Mouse (Mus musculus) Patski (cell line): ENCODE data around the gene Pak4. TPM values are rescaled to one million over a fixed set of nuclear protein-coding genes. Genes with fewer than 3 reads are reported as not detected.
"Not testable (repeated sequence)": the region's sequence is repeated elsewhere in the genome, so short reads cannot be mapped to it uniquely, and the experiment has no call there.

Source experiments
- ATAC-seq: fragments of 100-300 bp; one replicate; pipeline ENCODE4 v1.8.0; 2021
- CTCF ChIA-PET: fragments of 350-600 bp; sonication (Branson Sonifier 250); formaldehyde crosslinking; loops from one replicate; lab custom pipeline; 2022; ENCODE audit warnings: inconsistent platforms; lab: Charles Lee
- POLR2A ChIA-PET: fragments of 350-600 bp; sonication (Branson Sonifier 250); formaldehyde crosslinking; loops from one replicate; lab custom pipeline; 2022; ENCODE audit warnings: antibody characterized with exemption, inconsistent platforms; lab: Charles Lee
- DNase-seq: peaks from one replicate; pipeline ENCODE4 v3.0.0-alpha.2; 2011; ENCODE audit warnings: low read depth, low spot score
- H3K27me3 ChIP-seq: fragments of 371-371 bp; one replicate; pipeline ENCODE4 v1.5.1; 2021
- CTCF ChIP-seq: fragments of 100-300 bp; IDR thresholded peaks from one replicate; pipeline ENCODE4 v1.5.1; 2021
- in situ Hi-C: fragments of 300-500 bp; cut with MboI; formaldehyde crosslinking; loops from 3 replicates; pipeline ENCODE4 v1.11.1; 2018; ENCODE audit warnings: low pct_unique_long_range_greater_than_20kb, mixed read lengths
- polyA plus RNA-seq: library from polyadenylated mRNA; unstranded; gene quantifications from one replicate; pipeline ENCODE4 v1.2.3, GENCODE M21; 2021

The Pak4 gene
- polyA plus RNA-seq, 1 experiment from 2014 or later = 49.3 TPM

DNA sequence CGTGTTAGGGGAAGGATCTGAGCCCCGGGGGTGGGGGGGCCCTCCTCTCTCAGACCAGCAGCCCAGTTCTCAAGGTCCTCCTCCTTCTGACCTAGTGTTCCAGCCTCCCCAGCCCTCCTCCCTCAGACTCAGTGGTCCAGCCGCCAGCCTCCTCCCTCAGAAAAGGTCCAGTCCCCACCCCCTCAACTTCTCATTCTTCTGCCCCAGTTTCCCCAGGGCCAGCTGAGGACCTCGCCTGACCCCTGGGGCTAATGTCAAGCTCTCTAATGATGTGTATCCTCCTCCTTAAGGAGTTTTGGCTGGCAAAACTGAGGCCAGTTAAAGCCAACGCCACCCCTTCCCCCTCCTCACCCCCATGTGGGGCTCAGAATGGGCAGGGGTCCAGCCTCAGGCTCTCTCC, 50.8 kb downstream of the Pak4 start, which contains the start of gene Nccrp1:
TSS of gene Nccrp1 (minus strand) at position 101 of the 400 bp plus-strand sequence.
- in situ Hi-C loops = no loop called here
- ChIA-PET POLR2A (no interaction called here), CTCF (no interaction called here)
- no peak for TF ChIP-seq CTCF
- no peak for DNase-seq
- no peak for ATAC-seq
- H3K27me3 ChIP-seq = peaks cover 25% of the 10 kb centered on the region

DNA sequence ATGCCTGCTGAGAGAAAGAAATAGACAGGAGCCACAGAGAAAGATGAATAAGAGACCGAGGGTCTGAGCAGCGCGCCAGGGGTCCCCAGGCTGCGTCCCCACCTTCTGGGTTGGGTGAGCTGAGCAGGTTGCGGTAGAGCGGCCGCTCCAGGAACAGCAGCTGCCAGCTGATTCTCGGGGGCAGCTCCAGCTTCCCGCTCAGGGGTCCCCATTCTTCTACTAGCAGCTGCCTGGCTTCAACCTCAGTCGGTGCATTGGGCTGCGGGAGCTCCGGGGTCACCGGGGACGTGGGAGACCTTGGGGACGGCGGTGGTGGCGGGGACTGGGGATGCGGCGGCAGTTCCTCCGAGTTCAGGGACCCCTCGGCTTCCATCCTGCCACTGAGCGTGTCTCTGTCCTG, 51.3 kb downstream of the Pak4 start:
- POLR2A ChIA-PET = no interaction called here
- peaks cover 25% of the 10 kb centered on the region for H3K27me3 ChIP-seq
- in situ Hi-C loops = no loop called here

DNA sequence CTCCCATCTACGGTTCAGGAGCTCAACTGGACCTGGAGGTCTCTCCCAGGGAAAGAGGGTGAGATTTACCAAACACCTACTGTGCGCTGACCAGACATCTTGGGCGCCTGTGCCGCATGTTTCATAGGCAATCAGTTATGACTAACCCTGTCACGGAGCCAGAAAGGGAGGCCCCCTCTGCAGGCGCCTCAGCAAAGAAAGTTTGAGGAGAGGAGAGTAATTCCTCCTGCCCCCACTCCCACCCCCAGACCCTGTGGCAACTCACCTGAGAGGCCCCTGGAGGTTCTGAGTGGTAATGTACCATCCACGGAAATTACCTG, 52.1 kb downstream of the Pak4 start:
- peaks cover 26% of the 10 kb centered on the region for H3K27me3 ChIP-seq
- POLR2A ChIA-PET = no interaction called here
- in situ Hi-C loops = no loop called here
- TF ChIP-seq CTCF = no peak
- CTCF ChIA-PET = interaction anchor here (1.2 kb wide), 1 partner anchor 15 kb away, joined by 3 read pairs; no protein-coding TSS in a partner anchor
- DNase-seq (no peak), ATAC-seq (no peak)

More for the DNA sequence above, 51.3 kb downstream of the Pak4 start:
- ATAC-seq (no peak), DNase-seq (no peak)
- no peak for TF ChIP-seq CTCF
- CTCF ChIA-PET = no interaction called here

DNA sequence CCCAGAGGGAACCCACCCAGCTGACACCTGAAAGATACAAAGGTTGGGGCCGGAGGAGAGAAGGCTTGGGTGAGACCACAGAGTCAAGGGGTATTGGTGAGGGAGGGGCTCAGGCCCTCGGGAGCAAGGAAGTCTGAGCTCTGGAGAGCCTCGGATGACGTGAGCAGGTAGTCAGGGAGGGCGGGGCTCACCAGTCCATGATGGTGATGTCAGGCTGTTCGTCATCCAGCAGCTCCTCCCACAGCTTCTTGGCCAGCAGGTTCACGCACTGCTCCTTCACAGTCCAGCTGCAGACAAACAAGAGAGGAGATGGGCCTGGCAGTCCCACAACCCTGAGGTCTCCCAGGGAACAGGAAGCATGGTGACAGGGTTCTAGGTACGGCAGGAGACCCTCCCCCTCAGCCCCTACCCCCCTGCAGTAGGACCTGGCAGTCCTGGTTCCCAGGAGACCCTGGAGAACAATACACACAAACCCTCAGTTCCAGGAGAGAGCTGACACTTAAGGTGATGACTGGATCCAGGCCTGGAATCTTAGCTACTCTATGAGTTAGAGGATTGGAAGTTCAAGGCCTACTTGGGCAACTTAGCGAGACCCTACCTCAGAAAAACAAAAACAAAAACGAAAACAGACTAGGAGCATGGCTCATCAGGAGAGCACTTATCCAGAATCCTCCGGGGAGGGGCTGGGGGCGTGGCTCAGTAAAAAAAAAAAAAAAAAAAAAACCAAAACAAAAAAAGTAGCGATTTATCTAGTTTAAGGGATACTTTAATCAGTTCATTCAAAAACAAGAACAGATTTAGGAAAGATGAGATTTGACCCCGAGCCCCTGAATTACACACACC, 52.7 kb downstream of the Pak4 start:
- ChIA-PET CTCF (interaction anchor here (1.2 kb wide), 1 partner anchor 16 kb away, joined by 3 read pairs; no protein-coding TSS in a partner anchor), POLR2A (no interaction called here)
- ATAC-seq (no peak), DNase-seq (no peak)
- no peak for TF ChIP-seq CTCF
- H3K27me3 ChIP-seq = peaks cover 25% of the 10 kb centered on the region
- in situ Hi-C loops = no loop called here

GRCm38 (mm10) chr7:28544051-28544601, 53.9 kb downstream of the Pak4 start:
- in situ Hi-C loops = no loop called here
- no peak for TF ChIP-seq CTCF
- peaks cover 33% of the 10 kb centered on the region for H3K27me3 ChIP-seq
- DNase-seq (no peak), ATAC-seq (no peak)
- CTCF ChIA-PET = interaction anchor here (2.3 kb wide), 1 partner anchor 16 kb away, joined by 6 read pairs; no protein-coding TSS in a partner anchor
- POLR2A ChIA-PET = no interaction called here

DNA sequence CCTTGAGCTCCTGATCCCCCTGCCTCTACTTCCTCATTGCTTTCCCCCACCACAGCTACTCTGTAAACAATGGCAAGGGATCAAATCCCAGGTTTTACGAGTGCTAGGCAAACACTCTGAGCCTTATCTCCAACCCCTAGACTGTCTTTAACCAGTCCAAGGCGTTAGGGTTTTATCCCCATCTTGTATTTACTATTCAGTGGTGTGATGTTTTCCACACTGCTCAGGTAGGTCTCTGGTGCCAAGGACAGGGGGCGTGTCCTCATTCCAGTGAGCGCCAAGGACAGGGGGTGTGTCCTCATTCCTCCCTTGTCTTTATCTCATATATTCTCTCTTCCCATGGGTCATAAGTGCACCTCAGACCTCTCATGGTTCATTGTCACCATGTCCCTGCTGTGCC, 57.5 kb downstream of the Pak4 start, which contains the start of gene Sycn:
TSS of gene Sycn (plus strand) at position 360 of the 400 bp plus-strand sequence.
- in situ Hi-C loops = no loop called here
- no peak for TF ChIP-seq CTCF

DNA sequence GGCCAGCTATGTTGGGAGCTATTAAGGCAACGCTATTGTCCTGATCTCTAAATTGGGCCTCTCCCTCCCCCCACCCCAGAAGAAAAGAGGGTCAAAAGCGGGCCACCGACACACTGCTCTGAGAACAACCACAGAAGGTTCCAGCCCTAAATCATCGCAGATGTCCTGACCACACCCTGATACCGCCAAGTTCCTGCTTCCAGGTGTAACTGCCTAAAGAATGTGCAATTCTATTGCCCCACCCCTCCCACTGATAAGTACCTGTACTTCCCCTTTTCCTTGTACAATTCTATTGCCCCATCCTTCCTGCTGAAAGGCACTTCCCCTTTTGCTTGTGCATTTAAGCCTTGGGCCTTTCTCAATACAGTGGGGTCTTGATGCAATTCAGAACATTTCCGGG, 59.1 kb downstream of the Pak4 start:
- CTCF ChIA-PET = not testable (repeated sequence)

More for the DNA sequence above, 57.5 kb downstream of the Pak4 start, which contains the start of gene Sycn:
- POLR2A ChIA-PET = no interaction called here
- DNase-seq (no peak), ATAC-seq (no peak)
- CTCF ChIA-PET = no interaction called here
- H3K27me3 ChIP-seq = peaks cover 24% of the 10 kb centered on the region

GRCm38 (mm10) chr7:28532005-28532404, 66.0 kb downstream of the Pak4 start:
- CTCF ChIA-PET = no interaction called here
- ATAC-seq = no peak
- in situ Hi-C loops = no loop called here
- H3K27me3 ChIP-seq = no peaks in the 10 kb centered on the region
- TF ChIP-seq CTCF = no peak
- no peak for DNase-seq
- POLR2A ChIA-PET = no interaction called here

More for the DNA sequence above, 59.1 kb downstream of the Pak4 start:
- ATAC-seq, DNase-seq, in situ Hi-C loops: not testable (repeated sequence)
- H3K27me3 ChIP-seq = peaks cover 12% of the 10 kb centered on the region
- POLR2A ChIA-PET = interaction anchor here (0.9 kb wide), 1 partner anchor 13 kb away, joined by 3 read pairs; no protein-coding TSS in a partner anchor

DNA sequence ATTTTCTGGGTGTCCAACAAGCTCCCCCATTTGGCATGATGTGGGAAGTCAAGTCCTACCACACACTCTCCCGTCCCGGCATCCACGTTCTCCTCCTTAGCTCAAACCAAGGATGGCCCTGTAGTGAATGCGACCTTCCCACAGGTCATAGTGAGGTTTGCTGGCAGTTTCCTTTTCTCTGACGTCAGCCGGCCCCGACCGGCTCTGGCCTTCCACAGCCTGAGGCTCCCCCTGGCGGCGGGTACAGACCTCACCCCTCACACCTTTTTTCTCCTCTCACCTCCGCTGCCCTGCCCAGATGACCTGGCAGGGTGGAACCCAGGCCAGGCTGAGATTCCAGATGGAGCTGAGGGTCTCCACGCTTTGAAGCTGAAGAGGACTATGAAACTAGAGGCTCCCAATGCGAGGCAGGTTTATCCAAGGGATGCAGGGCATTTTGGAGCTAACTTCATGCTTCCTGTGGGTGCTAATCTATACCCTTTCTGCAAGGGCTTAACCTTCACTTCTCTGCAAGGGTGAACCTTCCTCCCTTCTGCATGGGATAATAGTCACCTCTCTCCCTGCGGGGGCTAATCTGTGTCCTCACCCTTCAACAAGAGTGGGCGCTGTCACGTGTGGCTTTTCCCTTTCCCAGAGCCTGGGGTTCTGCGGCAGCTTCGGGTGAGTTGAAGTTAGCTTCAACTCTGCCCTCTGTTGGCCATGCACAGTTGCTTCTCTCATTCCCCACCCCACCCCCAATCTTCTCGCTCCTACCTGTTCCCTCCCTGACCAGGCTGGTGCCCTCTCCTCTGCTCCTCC, 69.9 kb downstream of the Pak4 start:
- peak; percentile 85 for TF ChIP-seq CTCF
- ChIA-PET CTCF (interaction anchor here (0.6 to 2.3 kb wide), 8 partner anchors 10 to 334 kb away, joined by 3 to 9 read pairs (median 3); no protein-coding TSS in a partner anchor), POLR2A (no interaction called here)
- no peak for DNase-seq
- in situ Hi-C loops = loop anchor here (5.0 kb wide), 1 partner anchor 81 kb away; no protein-coding TSS in a partner anchor
- H3K27me3 ChIP-seq = peaks cover 5% of the 10 kb centered on the region
- peak; percentile 77 for ATAC-seq

GRCm38 (mm10) chr7:28522536-28522935, 75.4 kb downstream of the Pak4 start, which contains the start of gene Ifnl3:
Ifnl3 (plus strand) TSS chr7:28522836.
- ATAC-seq, DNase-seq, CTCF ChIA-PET, in situ Hi-C loops, POLR2A ChIA-PET: not testable (repeated sequence)
- H3K27me3 ChIP-seq = peaks cover 18% of the 10 kb centered on the region
